Mouse (Mus musculus) small intestine, adult 2 months (tissue): ENCODE results near the gene Utp15.

Experiments used
- CTCF ChIP-seq: fragments of 200-500 bp; IDR thresholded peaks from 2 replicates; pipeline ENCODE4 v1.5.1; 2012; ENCODE audit warnings: low read depth, mild to moderate bottlenecking, control low read depth, inconsistent platforms, low read length, moderate library complexity, mixed read lengths; ENCODE audit not compliant: insufficient replicate concordance, insufficient read length; ENCODE audit errors: extremely low read depth
- POLR2A ChIP-seq: fragments of 200-500 bp; IDR thresholded peaks from 2 replicates; pipeline ENCODE4 v1.6.1; 2012; ENCODE audit warnings: low read depth, mild to moderate bottlenecking, control low read depth, inconsistent platforms, low read length, moderate library complexity

- no peak for TF ChIP-seq CTCF
- no peak for TF ChIP-seq POLR2A
These were observed 44.1 kb upstream of the Utp15 start for GRCm38 (mm10) chr13:98306852-98307475.
